Mouse (Mus musculus) heart, adult 2 months (tissue): ENCODE measurements around the gene Slc25a38.

Experiments used
- CTCF ChIP-seq: fragments of 200-600 bp; IDR thresholded peaks from 2 replicates; pipeline ENCODE4 v1.8.1; 2022; ENCODE audit warnings: antibody characterized with exemption, mild to moderate bottlenecking, moderate library complexity
- EP300 ChIP-seq: fragments of 200-500 bp; IDR thresholded peaks from 2 replicates; pipeline ENCODE4 v1.6.1; 2011; ENCODE audit warnings: low read depth, low read length, control low read depth; ENCODE audit not compliant: insufficient read depth
- POLR2A ChIP-seq: fragments of 200-500 bp; IDR thresholded peaks from 2 replicates; pipeline ENCODE4 v1.6.1; 2011; ENCODE audit warnings: mild to moderate bottlenecking, low read depth, low read length, control low read depth; ENCODE audit not compliant: insufficient read depth

- TF ChIP-seq CTCF, result no peak
- no peak for TF ChIP-seq POLR2A
- TF ChIP-seq EP300, result no peak
Measured at GRCm38 (mm10) chr9:120113456-120113855, 3.3 kb downstream of the Slc25a38 start.
